Mouse (Mus musculus): ENCODE measurements around the gene Epb41l4b. TPM values are rescaled to one million over a fixed set of nuclear protein-coding genes. Genes with fewer than 3 reads are reported as not detected.

The Epb41l4b gene
- polyA plus RNA-seq, 1 experiment from 2014 or later: 8.4 TPM

GRCm38 (mm10) chr4:57039127-57040031, 103.9 kb downstream of the Epb41l4b start:
- Histone ChIP-seq H3K27ac (ENCODE audit: low read depth) (no peak overlapping the region), H3K4me1 (ENCODE audit: insufficient read depth) (peaks cover 4% of the 10 kb centered on the region; the same call in 1 of the 2 replicates), H3K4me2 (ENCODE audit: low read depth, low read length) (peak overlapping the region; percentile 48), H3K9me3 (ENCODE audit: low read length) (no peaks in the 10 kb centered on the region), H3K9ac (replicated peaks) (no peak overlapping the region), H3K4me3 (ENCODE audit: low read depth, low read length) (no peak overlapping the region), H3K36me3 (replicated peaks; ENCODE audit: insufficient read depth, low read length) (no peaks in the 10 kb centered on the region), H3K27me3 (ENCODE audit: insufficient read depth, low read length) (no peaks in the 10 kb centered on the region)
- ATAC-seq (no peak), DNase-seq (no peak)
- no peak for TF ChIP-seq CTCF (IDR thresholded peaks at IDR 0.05; ENCODE audit: low read depth)
- TF ChIP-seq EP300 (IDR thresholded peaks at IDR 0.05; ENCODE audit: low read depth): no peak
- WGBS (ENCODE audit: insufficient replicate concordance): 15% methylated on average over 23 of the region's 23 CpGs

DNA sequence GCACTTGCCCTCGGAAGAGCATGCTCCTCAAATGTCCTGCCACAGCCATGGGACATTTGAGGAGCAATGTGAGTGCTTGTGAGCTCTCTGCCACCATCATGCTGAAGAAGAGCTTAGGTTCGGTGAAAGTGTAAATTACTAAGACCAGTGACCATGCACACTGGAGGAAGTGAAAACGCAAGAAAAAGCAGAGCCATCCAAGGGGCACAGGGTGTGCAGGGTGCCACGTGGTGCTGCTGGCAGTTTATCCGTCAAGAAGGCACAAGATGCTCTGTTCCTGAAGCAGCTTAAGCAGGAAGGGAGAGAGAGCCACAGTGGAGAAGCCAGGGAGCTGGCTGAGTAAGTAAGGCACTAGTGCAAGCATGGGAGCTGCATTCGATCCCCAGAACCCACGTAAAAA, 105.7 kb downstream of the Epb41l4b start:
- DNase-seq: no peak
- Histone ChIP-seq H3K4me3 (ENCODE audit: low read depth, low read length) (no peak overlapping the region), H3K4me2 (ENCODE audit: low read depth, low read length) (no peak overlapping the region), H3K36me3 (replicated peaks; ENCODE audit: insufficient read depth, low read length) (no peaks in the 10 kb centered on the region), H3K4me1 (ENCODE audit: insufficient read depth) (peaks cover 4% of the 10 kb centered on the region; the same call in 1 of the 2 replicates), H3K9me3 (ENCODE audit: low read length) (no peaks in the 10 kb centered on the region), H3K27me3 (ENCODE audit: insufficient read depth, low read length) (no peaks in the 10 kb centered on the region), H3K27ac (ENCODE audit: low read depth) (0 out of 2 replicates have a peak overlapping the region, but pooled peaks have one; percentile 22), H3K9ac (replicated peaks) (no peak overlapping the region)
- 47% methylated on average over 7 of the region's 7 CpGs for WGBS (ENCODE audit: insufficient replicate concordance)
- TF ChIP-seq CTCF (IDR thresholded peaks at IDR 0.05; ENCODE audit: low read depth) (no peak), EP300 (IDR thresholded peaks at IDR 0.05; ENCODE audit: low read depth) (no peak)
- ATAC-seq: no peak

DNA sequence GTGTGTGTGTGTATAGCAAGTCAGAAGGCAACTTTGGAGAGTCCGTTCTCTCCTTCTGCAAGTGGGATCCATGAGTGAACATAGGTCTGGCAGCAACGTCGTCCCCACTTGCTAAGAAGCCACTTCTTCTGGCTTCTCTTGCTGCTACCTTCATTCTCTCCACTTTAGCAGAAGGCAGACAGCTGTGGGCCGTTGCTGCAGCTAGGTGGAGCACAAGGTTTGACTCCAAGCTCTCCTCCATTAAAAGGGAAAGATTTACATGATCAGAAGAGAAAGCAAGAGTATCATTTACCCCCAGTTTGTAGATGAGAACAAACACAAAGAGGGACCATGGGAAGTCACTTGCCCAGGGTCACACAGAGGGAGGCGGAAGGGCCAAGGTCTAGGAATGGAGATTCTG, 109.1 kb downstream of the Epb41l4b start:
- Histone ChIP-seq H3K27me3 (ENCODE audit: insufficient read depth, low read length) (no peaks in the 10 kb centered on the region), H3K4me3 (ENCODE audit: low read depth, low read length) (no peak overlapping the region), H3K4me2 (ENCODE audit: low read depth, low read length) (no peak overlapping the region), H3K9ac (replicated peaks) (no peak overlapping the region), H3K36me3 (replicated peaks; ENCODE audit: insufficient read depth, low read length) (no peaks in the 10 kb centered on the region), H3K4me1 (ENCODE audit: insufficient read depth) (no peaks in the 10 kb centered on the region), H3K9me3 (ENCODE audit: low read length) (no peaks in the 10 kb centered on the region), H3K27ac (ENCODE audit: low read depth) (no peak overlapping the region)
- 62% methylated on average over 5 of the region's 5 CpGs for WGBS (ENCODE audit: insufficient replicate concordance)
- no peak for ATAC-seq
- TF ChIP-seq EP300 (IDR thresholded peaks at IDR 0.05; ENCODE audit: low read depth) (no peak), CTCF (IDR thresholded peaks at IDR 0.05; ENCODE audit: low read depth) (peak; percentile 42)
- DNase-seq: no peak

DNA sequence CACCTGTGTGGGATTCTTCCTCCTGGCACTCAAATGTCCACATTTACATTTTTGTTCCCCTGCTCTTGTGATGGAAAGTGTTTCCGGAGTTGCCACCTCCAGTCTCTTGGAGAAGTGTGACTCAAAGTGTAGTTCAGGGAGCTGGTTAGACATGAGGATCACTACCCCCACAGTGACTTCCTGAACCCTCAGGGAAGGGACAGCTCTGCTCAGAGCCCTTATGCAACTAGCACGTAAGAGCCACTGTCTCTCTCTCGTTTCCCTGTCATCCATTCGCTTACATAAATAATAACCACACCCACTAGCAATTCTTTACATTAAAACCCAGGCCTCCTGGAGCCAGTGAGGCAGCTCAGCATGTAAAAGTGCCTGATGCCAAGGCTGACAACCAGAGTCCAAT, 111.8 kb downstream of the Epb41l4b start:
- WGBS (ENCODE audit: insufficient replicate concordance): 40% methylated on average over 4 of the region's 4 CpGs
- ATAC-seq (no peak), DNase-seq (no peak)
- H3K9ac ChIP-seq (replicated peaks): no peak overlapping the region
- no peak overlapping the region for H3K4me3 ChIP-seq (ENCODE audit: low read depth, low read length)
- H3K9me3 ChIP-seq (ENCODE audit: low read length): no peaks in the 10 kb centered on the region
- no peak overlapping the region for H3K27ac ChIP-seq (ENCODE audit: low read depth)
- H3K4me2 ChIP-seq (ENCODE audit: low read depth, low read length): no peak overlapping the region
- no peaks in the 10 kb centered on the region for H3K27me3 ChIP-seq (ENCODE audit: insufficient read depth, low read length)
- H3K4me1 ChIP-seq (ENCODE audit: insufficient read depth): no peaks in the 10 kb centered on the region
- TF ChIP-seq EP300 (IDR thresholded peaks at IDR 0.05; ENCODE audit: low read depth) (no peak), CTCF (IDR thresholded peaks at IDR 0.05; ENCODE audit: low read depth) (no peak)
- H3K36me3 ChIP-seq (replicated peaks; ENCODE audit: insufficient read depth, low read length): no peaks in the 10 kb centered on the region

DNA sequence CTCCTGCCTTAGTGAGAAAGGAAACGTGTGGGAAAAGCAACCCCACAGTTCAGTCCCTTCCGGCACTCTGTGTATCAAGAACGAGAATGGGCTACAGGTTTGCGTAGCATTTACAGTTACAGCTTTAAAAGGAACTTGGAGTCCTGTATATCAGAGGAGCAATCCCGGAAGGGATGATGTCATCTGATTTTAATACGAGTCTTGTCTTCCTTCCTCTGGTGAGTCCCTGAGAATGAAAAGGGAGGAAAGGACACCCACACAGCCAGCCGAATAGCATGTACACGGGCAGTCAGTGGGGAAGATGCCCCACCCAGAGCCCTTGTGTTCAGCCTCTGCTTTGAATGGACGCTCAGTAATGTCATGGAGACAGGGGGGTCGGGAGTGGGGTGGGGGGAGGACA, 115.3 kb downstream of the Epb41l4b start:
- no peaks in the 10 kb centered on the region for H3K27me3 ChIP-seq (ENCODE audit: insufficient read depth, low read length)
- peaks cover 2% of the 10 kb centered on the region; the same call in 1 of the 2 replicates for H3K4me1 ChIP-seq (ENCODE audit: insufficient read depth)
- no peaks in the 10 kb centered on the region for H3K9me3 ChIP-seq (ENCODE audit: low read length)
- no peak overlapping the region for H3K27ac ChIP-seq (ENCODE audit: low read depth)
- 30% methylated on average over 10 of the region's 10 CpGs for WGBS (ENCODE audit: insufficient replicate concordance)
- ATAC-seq (no peak), DNase-seq (no peak)
- peak overlapping the region; percentile 27 for H3K4me2 ChIP-seq (ENCODE audit: low read depth, low read length)
- H3K9ac ChIP-seq (replicated peaks): no peak overlapping the region
- TF ChIP-seq CTCF (IDR thresholded peaks at IDR 0.05; ENCODE audit: low read depth) (no peak), EP300 (IDR thresholded peaks at IDR 0.05; ENCODE audit: low read depth) (no peak)
- no peak overlapping the region for H3K4me3 ChIP-seq (ENCODE audit: low read depth, low read length)
- no peaks in the 10 kb centered on the region for H3K36me3 ChIP-seq (replicated peaks; ENCODE audit: insufficient read depth, low read length)

GRCm38 (mm10) chr4:57023527-57023926, 119.7 kb downstream of the Epb41l4b start:
- no peak overlapping the region for H3K9ac ChIP-seq (replicated peaks)
- WGBS (ENCODE audit: insufficient replicate concordance): 69% methylated on average over 3 of the region's 3 CpGs
- peaks cover 2% of the 10 kb centered on the region; the same call in 1 of the 2 replicates for H3K4me1 ChIP-seq (ENCODE audit: insufficient read depth)
- no peak for ATAC-seq
- H3K4me3 ChIP-seq (ENCODE audit: low read depth, low read length): no peak overlapping the region
- H3K36me3 ChIP-seq (replicated peaks; ENCODE audit: insufficient read depth, low read length): no peaks in the 10 kb centered on the region
- TF ChIP-seq EP300 (IDR thresholded peaks at IDR 0.05; ENCODE audit: low read depth) (no peak), CTCF (IDR thresholded peaks at IDR 0.05; ENCODE audit: low read depth) (0 out of 2 replicates have a peak, but pooled peaks have one; percentile 15)
- DNase-seq: no peak
- no peak overlapping the region for H3K4me2 ChIP-seq (ENCODE audit: low read depth, low read length)
- H3K27me3 ChIP-seq (ENCODE audit: insufficient read depth, low read length): no peaks in the 10 kb centered on the region
- no peak overlapping the region for H3K27ac ChIP-seq (ENCODE audit: low read depth)
- H3K9me3 ChIP-seq (ENCODE audit: low read length): no peaks in the 10 kb centered on the region
